Mouse (Mus musculus): ENCODE results near the gene Rasgrf1. TPM values are rescaled to one million over a fixed set of nuclear protein-coding genes. Genes with fewer than 3 reads are reported as not detected.

Rasgrf1 gene
- polyA plus RNA-seq, 1 experiment: 3.8 TPM

GRCm38 (mm10) chr9:89872137-89872536 lies 37.6 kb upstream of the Rasgrf1 start:
- TF ChIP-seq POLR2A (IDR thresholded peaks at IDR 0.05; ENCODE audit: control insufficient read depth, low read depth, low read length): no peak
- TF ChIP-seq CTCF (IDR thresholded peaks at IDR 0.05; ENCODE audit: control insufficient read depth, insufficient read depth, insufficient replicate concordance, low read depth, low read length): no peak
- no peak overlapping the region for H3K27ac ChIP-seq (ENCODE audit: control insufficient read depth, insufficient read depth, low read depth, low read length)
- no peaks in the 10 kb centered on the region for H3K4me1 ChIP-seq (ENCODE audit: control insufficient read depth, insufficient read depth, low read length)
- no peaks in the 10 kb centered on the region for H3K27me3 ChIP-seq (ENCODE audit: control insufficient read depth, insufficient read depth, low read length)
- no peak overlapping the region for H3K4me3 ChIP-seq (ENCODE audit: control insufficient read depth, low read depth, low read length)
- H3K36me3 ChIP-seq (ENCODE audit: control insufficient read depth, insufficient read depth, low read length): no peaks in the 10 kb centered on the region

GRCm38 (mm10) chr9:89874434-89874833 lies 35.3 kb upstream of the Rasgrf1 start:
- Histone ChIP-seq H3K36me3 (ENCODE audit: control insufficient read depth, insufficient read depth, low read length) (no peaks in the 10 kb centered on the region), H3K4me3 (ENCODE audit: control insufficient read depth, low read depth, low read length) (no peak overlapping the region), H3K27ac (ENCODE audit: control insufficient read depth, insufficient read depth, low read depth, low read length) (no peak overlapping the region), H3K27me3 (ENCODE audit: control insufficient read depth, insufficient read depth, low read length) (no peaks in the 10 kb centered on the region), H3K4me1 (ENCODE audit: control insufficient read depth, insufficient read depth, low read length) (no peaks in the 10 kb centered on the region)
- TF ChIP-seq POLR2A (IDR thresholded peaks at IDR 0.05; ENCODE audit: control insufficient read depth, low read depth, low read length) (no peak), CTCF (IDR thresholded peaks at IDR 0.05; ENCODE audit: control insufficient read depth, insufficient read depth, insufficient replicate concordance, low read depth, low read length) (no peak)

GRCm38 (mm10) chr9:89875551-89875950 lies 34.2 kb upstream of the Rasgrf1 start:
- Histone ChIP-seq H3K4me1 (ENCODE audit: control insufficient read depth, insufficient read depth, low read length) (no peaks in the 10 kb centered on the region), H3K36me3 (ENCODE audit: control insufficient read depth, insufficient read depth, low read length) (no peaks in the 10 kb centered on the region), H3K4me3 (ENCODE audit: control insufficient read depth, low read depth, low read length) (no peak overlapping the region), H3K27ac (ENCODE audit: control insufficient read depth, insufficient read depth, low read depth, low read length) (no peak overlapping the region), H3K27me3 (ENCODE audit: control insufficient read depth, insufficient read depth, low read length) (no peaks in the 10 kb centered on the region)
- TF ChIP-seq CTCF (IDR thresholded peaks at IDR 0.05; ENCODE audit: control insufficient read depth, insufficient read depth, insufficient replicate concordance, low read depth, low read length): no peak
- TF ChIP-seq POLR2A (IDR thresholded peaks at IDR 0.05; ENCODE audit: control insufficient read depth, low read depth, low read length): no peak

- TF ChIP-seq CTCF (IDR thresholded peaks at IDR 0.05; ENCODE audit: control insufficient read depth, insufficient read depth, insufficient replicate concordance, low read depth, low read length): no peak
- TF ChIP-seq POLR2A (IDR thresholded peaks at IDR 0.05; ENCODE audit: control insufficient read depth, low read depth, low read length): no peak
- no peaks in the 10 kb centered on the region for H3K27me3 ChIP-seq (ENCODE audit: control insufficient read depth, insufficient read depth, low read length)
- H3K36me3 ChIP-seq (ENCODE audit: control insufficient read depth, insufficient read depth, low read length): no peaks in the 10 kb centered on the region
- no peaks in the 10 kb centered on the region for H3K4me1 ChIP-seq (ENCODE audit: control insufficient read depth, insufficient read depth, low read length)
- H3K27ac ChIP-seq (ENCODE audit: control insufficient read depth, insufficient read depth, low read depth, low read length): no peak overlapping the region
- H3K4me3 ChIP-seq (ENCODE audit: control insufficient read depth, low read depth, low read length): no peak overlapping the region
These were observed 31.2 kb upstream of the Rasgrf1 start for GRCm38 (mm10) chr9:89878471-89879020.

DNA sequence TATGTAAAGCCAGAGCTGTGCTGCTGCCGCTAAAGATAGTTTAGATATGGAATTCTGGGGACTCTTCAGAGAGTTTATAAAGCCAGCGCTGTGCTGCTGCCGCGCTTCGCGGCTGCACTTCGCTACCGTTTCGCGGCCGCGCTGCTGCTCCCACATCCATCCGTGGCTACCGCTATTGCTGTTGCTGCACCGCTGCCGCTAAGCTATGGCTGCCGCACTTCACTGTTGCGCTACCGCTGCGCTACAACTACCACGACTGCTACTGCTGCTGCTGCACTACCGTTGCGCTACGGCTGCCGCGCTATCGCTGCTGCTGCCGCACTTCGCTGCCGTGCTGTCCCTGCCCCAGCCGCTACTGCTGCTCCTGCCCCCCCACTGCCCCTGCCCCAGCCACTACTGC lies 30.1 kb upstream of the Rasgrf1 start:
- H3K27ac ChIP-seq (ENCODE audit: control insufficient read depth, insufficient read depth, low read depth, low read length): no peak overlapping the region
- no peaks in the 10 kb centered on the region for H3K27me3 ChIP-seq (ENCODE audit: control insufficient read depth, insufficient read depth, low read length)
- TF ChIP-seq CTCF (IDR thresholded peaks at IDR 0.05; ENCODE audit: control insufficient read depth, insufficient read depth, insufficient replicate concordance, low read depth, low read length) (no peak), POLR2A (IDR thresholded peaks at IDR 0.05; ENCODE audit: control insufficient read depth, low read depth, low read length) (no peak)
- H3K4me1 ChIP-seq (ENCODE audit: control insufficient read depth, insufficient read depth, low read length): no peaks in the 10 kb centered on the region
- H3K4me3 ChIP-seq (ENCODE audit: control insufficient read depth, low read depth, low read length): no peak overlapping the region
- no peaks in the 10 kb centered on the region for H3K36me3 ChIP-seq (ENCODE audit: control insufficient read depth, insufficient read depth, low read length)

DNA sequence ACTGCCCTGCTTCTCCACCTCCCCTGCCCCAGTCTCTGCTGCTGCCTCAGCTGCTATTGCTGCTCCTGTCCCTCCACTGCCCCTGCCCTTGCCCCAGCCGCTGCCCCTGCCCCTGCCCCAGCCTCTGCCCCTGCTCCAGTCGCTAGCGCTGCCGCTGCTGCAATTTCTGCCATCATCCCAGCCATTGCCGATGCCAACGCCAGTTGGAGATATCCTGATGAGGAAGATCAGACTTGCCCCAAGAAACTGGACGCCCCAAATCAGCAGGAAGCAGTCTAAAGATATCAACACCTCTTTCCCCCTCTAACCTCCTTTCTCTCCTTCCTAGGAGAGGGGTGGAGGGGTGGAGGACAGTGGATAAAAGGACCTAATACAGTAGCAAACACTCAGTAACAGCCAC lies 28.2 kb upstream of the Rasgrf1 start:
- Histone ChIP-seq H3K36me3 (ENCODE audit: control insufficient read depth, insufficient read depth, low read length) (no peaks in the 10 kb centered on the region), H3K4me1 (ENCODE audit: control insufficient read depth, insufficient read depth, low read length) (no peaks in the 10 kb centered on the region), H3K4me3 (ENCODE audit: control insufficient read depth, low read depth, low read length) (no peak overlapping the region), H3K27me3 (ENCODE audit: control insufficient read depth, insufficient read depth, low read length) (no peaks in the 10 kb centered on the region), H3K27ac (ENCODE audit: control insufficient read depth, insufficient read depth, low read depth, low read length) (no peak overlapping the region)
- no peak for TF ChIP-seq CTCF (IDR thresholded peaks at IDR 0.05; ENCODE audit: control insufficient read depth, insufficient read depth, insufficient replicate concordance, low read depth, low read length)
- no peak for TF ChIP-seq POLR2A (IDR thresholded peaks at IDR 0.05; ENCODE audit: control insufficient read depth, low read depth, low read length)

DNA sequence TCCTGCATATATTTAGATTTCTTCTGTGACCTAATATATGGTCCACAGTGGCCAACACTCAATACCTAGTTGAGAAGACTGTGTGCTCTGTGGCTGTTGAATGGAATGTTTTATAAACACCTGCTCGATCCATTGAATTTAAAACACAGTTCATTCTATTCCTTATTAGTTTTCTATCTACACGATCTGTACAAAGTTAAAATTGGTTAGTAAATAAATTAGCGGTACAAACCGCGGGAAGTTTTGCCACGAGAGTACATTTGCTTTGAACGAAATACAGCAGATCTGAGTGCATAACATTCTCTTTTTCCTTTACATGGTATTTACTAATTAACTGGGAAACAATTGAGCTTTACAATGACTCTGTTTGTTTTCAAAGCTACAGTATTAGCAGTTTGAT lies 27.1 kb upstream of the Rasgrf1 start:
- Histone ChIP-seq H3K27ac (ENCODE audit: control insufficient read depth, insufficient read depth, low read depth, low read length) (no peak overlapping the region), H3K27me3 (ENCODE audit: control insufficient read depth, insufficient read depth, low read length) (no peaks in the 10 kb centered on the region), H3K4me1 (ENCODE audit: control insufficient read depth, insufficient read depth, low read length) (no peaks in the 10 kb centered on the region), H3K4me3 (ENCODE audit: control insufficient read depth, low read depth, low read length) (no peak overlapping the region), H3K36me3 (ENCODE audit: control insufficient read depth, insufficient read depth, low read length) (no peaks in the 10 kb centered on the region)
- TF ChIP-seq CTCF (IDR thresholded peaks at IDR 0.05; ENCODE audit: control insufficient read depth, insufficient read depth, insufficient replicate concordance, low read depth, low read length) (no peak), POLR2A (IDR thresholded peaks at IDR 0.05; ENCODE audit: control insufficient read depth, low read depth, low read length) (no peak)

Data from testis, adult 2 months (tissue).